Mouse (Mus musculus) right cerebral cortex, postnatal 36 days (tissue): ENCODE results near the gene Barhl1.

ENCODE experiments used
- DNase-seq, 2 experiments: peaks; one replicate each; pipeline ENCODE4 v3.0.0; 2022; ENCODE audit warnings: low spot score in 2 of 2, mixed read lengths in 1 of 2

Gene Barhl1

DNA sequence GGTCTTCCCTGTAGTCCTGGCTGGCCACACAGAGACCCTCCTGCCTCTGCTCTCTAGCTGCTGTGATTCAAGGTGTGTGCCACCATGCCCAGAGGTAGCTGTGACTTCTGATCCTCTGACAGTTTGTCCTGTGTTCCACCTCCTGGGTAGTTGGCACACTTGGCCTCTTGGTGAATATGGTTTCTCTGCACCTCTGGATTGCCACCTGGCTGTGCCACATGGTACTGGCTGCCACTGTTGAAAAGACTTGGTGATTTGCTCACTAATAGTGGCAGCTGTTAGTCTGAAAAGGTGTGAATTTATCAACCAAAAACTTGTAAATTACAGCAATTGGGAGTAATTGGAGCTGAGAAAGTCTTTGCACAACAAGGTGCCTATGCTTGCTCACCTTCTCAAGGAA, 52.6 kb downstream of the Barhl1 start:
- DNase-seq: no peak

DNA sequence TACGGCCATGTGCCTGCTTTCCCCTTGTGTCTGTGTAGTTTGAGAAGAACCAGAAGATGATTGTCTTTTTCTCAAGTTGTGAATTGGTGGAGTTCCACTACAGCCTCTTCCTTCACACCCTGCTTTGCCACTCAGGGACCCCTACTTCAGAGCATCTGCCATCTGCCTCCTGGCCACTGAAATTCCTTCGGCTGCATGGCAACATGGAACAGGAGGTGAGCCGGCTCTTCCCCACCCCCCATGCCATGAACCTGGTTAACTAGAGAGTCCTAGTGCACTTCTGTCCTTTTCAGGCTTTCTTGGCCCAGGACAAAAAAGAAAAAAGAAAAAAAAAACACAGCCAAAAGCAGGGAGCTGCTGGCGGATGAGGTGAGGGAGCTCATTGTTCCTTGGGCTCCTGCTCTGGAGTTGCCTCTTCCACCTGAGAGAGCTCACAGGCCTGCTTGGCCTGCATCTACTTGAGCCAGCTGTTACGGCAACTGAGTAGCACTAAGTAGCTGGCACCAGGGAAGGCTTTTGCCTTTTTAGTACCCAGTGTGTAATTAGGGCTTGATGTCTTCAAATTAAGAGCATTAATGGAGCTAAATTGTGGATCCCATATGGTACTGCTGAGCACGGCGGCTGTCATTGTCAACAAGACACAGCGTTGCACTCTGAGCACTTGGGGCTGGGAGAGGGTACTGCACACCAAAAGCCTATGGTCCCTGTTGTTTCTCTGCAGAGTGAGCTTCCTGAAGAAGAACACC, 55.6 kb downstream of the Barhl1 start:
- DNase-seq: no peak

- DNase-seq: no peak
Measured at GRCm38 (mm10) chr2:28859303-28859702, 57.2 kb downstream of the Barhl1 start.
